Comparison of ENCODE assay signal across 8 mouse cellular contexts in genomic region chrX:37110193-37110880, GRCm38 (mm10). TPM values are rescaled to one million over a fixed set of nuclear protein-coding genes. Genes with fewer than 3 reads are reported as not detected.
A peak's percentile ranks its signal among the peaks of the same experiment; 100 is the strongest.
DNase-seq lines count a peak whose midpoint lies in the region; ATAC-seq and TF ChIP-seq lines count a peak whose summit lies in the region.

Upf3b (minus strand) TSS chrX:37110322.

- H3K9me3 ChIP-seq in G1E (replicated peaks): no peaks in the 10 kb centered on the region
- H3K9me3 ChIP-seq in forebrain, embryonic 16.5 days (ENCODE audit: control insufficient read depth, low read length): no peaks in the 10 kb centered on the region
- H3K9me3 ChIP-seq in lung, embryonic 14.5 days (ENCODE audit: low read depth, low read length): no peaks in the 10 kb centered on the region

- H3K9ac ChIP-seq in forebrain, embryonic 16.5 days (replicated peaks; ENCODE audit: low read depth, low read length): peak within 1 kb of the TSS; percentile 69
- peak within 1 kb of the TSS; percentile 61 for H3K9ac ChIP-seq in lung, embryonic 14.5 days

- ATAC-seq in G1E (ENCODE audit: extremely low read depth, insufficient number of reproducible peaks, low FRiP score, poor library complexity, severe bottlenecking): peak; percentile 91
- peak; percentile 98 for ATAC-seq in forebrain, embryonic 16.5 days
- ATAC-seq in lung, embryonic 14.5 days (ENCODE audit: insufficient read depth): peak; percentile 99

- peaks cover 4% of the 10 kb centered on the region; the same call in 1 of the 2 replicates for H3K27me3 ChIP-seq in G1E (ENCODE audit: insufficient read depth, low read length)
- H3K27me3 ChIP-seq in forebrain, embryonic 16.5 days (replicated peaks; ENCODE audit: control insufficient read depth, insufficient read depth, low read length): no peaks in the 10 kb centered on the region
- no peaks in the 10 kb centered on the region for H3K27me3 ChIP-seq in lung, embryonic 14.5 days (ENCODE audit: insufficient read depth, low read length)
- H3K27me3 ChIP-seq in thymus, adult 2 months (ENCODE audit: control insufficient read depth, insufficient read depth, low read length): no peaks in the 10 kb centered on the region

- H3K36me3 ChIP-seq in G1E (replicated peaks): peaks cover 26% of the 10 kb centered on the region
- no peaks in the 10 kb centered on the region for H3K36me3 ChIP-seq in forebrain, embryonic 16.5 days (ENCODE audit: control insufficient read depth, insufficient read depth)
- H3K36me3 ChIP-seq in lung, embryonic 14.5 days (ENCODE audit: insufficient read depth): peaks cover 4% of the 10 kb centered on the region; the same call in 1 of the 2 replicates
- H3K36me3 ChIP-seq in thymus, adult 2 months (ENCODE audit: control insufficient read depth, insufficient read depth, low read length): no peaks in the 10 kb centered on the region

- TF ChIP-seq POLR2A in olfactory bulb, adult 2 months (IDR thresholded peaks at IDR 0.05; ENCODE audit: insufficient read depth, low read depth, low read length): peak; percentile 41; the same call in 1 of the 2 replicates
- peak; percentile 38; the same call in 1 of the 2 replicates for TF ChIP-seq POLR2A in thymus, adult 2 months (IDR thresholded peaks at IDR 0.05; ENCODE audit: control insufficient read depth, extremely low read depth, insufficient read depth, low read length, poor library complexity)

- H3K4me3 ChIP-seq in G1E (ENCODE audit: low read depth, low read length): peak within 1 kb of the TSS; percentile 76
- H3K4me3 ChIP-seq in forebrain, embryonic 16.5 days (replicated peaks; ENCODE audit: low read length): peak within 1 kb of the TSS; percentile 70
- H3K4me3 ChIP-seq in layer of hippocampus, adult 2 months: peak within 1 kb of the TSS; percentile 84
- H3K4me3 ChIP-seq in lung, embryonic 14.5 days (ENCODE audit: low read depth, low read length): peak within 1 kb of the TSS; percentile 53
- peak within 1 kb of the TSS; percentile 76 for H3K4me3 ChIP-seq in olfactory bulb, adult 2 months (ENCODE audit: insufficient read depth, low read depth, low read length)
- peak within 1 kb of the TSS; percentile 98 for H3K4me3 ChIP-seq in thymus, adult 2 months (ENCODE audit: control insufficient read depth, insufficient read depth, low read length)

- peak within 1 kb of the TSS; percentile 60 for H3K4me2 ChIP-seq in forebrain, embryonic 16.5 days (ENCODE audit: low read length)
- H3K4me2 ChIP-seq in lung, embryonic 14.5 days: peak within 1 kb of the TSS; percentile 68

- TF ChIP-seq CTCF in G1E (IDR thresholded peaks at IDR 0.05; ENCODE audit: low read depth, low read length): no peak
- TF ChIP-seq CTCF in layer of hippocampus, adult 2 months (conservative IDR thresholded peaks at IDR 0.05): 0 out of 2 replicates have a peak, but pooled peaks have one; percentile 22
- no peak for TF ChIP-seq CTCF in lung, embryonic 14.5 days (IDR thresholded peaks at IDR 0.05; ENCODE audit: low read depth)
- TF ChIP-seq CTCF in olfactory bulb, adult 2 months (IDR thresholded peaks at IDR 0.05; ENCODE audit: insufficient read depth, low read depth, low read length): no peak
- TF ChIP-seq CTCF in thymus, adult 2 months (IDR thresholded peaks at IDR 0.05; ENCODE audit: borderline replicate concordance, control insufficient read depth, extremely low read depth, insufficient read depth, low read length, poor library complexity): no peak

- H3K27ac ChIP-seq in forebrain, embryonic 16.5 days (ENCODE audit: low read length): peak within 1 kb of the TSS; percentile 88
- peak within 1 kb of the TSS; percentile 82 for H3K27ac ChIP-seq in layer of hippocampus, adult 2 months
- H3K27ac ChIP-seq in lung, embryonic 14.5 days (ENCODE audit: low read depth): peak within 1 kb of the TSS; percentile 79; the same call in 1 of the 2 replicates
- H3K27ac ChIP-seq in olfactory bulb, adult 2 months (ENCODE audit: insufficient read depth, low read depth, low read length): peak within 1 kb of the TSS; percentile 90
- peak within 1 kb of the TSS; percentile 97 for H3K27ac ChIP-seq in thymus, adult 2 months (ENCODE audit: control insufficient read depth, insufficient read depth, low read length)

- 18% methylated on average over 29 of the region's 30 CpGs for WGBS in forebrain, embryonic 16.5 days
- WGBS in lung, embryonic 14.5 days: 10% methylated on average over 30 of the region's 30 CpGs
- 14% methylated on average over 30 of the region's 30 CpGs for WGBS in olfactory bulb, adult 2 months
- WGBS in thymus, adult 2 months: 2% methylated on average over 30 of the region's 30 CpGs

- peak; percentile 75 for DNase-seq in G1E (ENCODE audit: low spot score)
- peak; percentile 86 to 94 for DNase-seq in cerebellum, adult 18-20 months
- peak; percentile 82 to 86 for DNase-seq in heart, postnatal 36 days
- DNase-seq in layer of hippocampus, adult 2 months (ENCODE audit: low spot score in 2 of 2): peak; percentile 87 to 95
- DNase-seq in lung, embryonic 14.5 days: peak; percentile 97
- peak; percentile 88 for DNase-seq in thymus, adult 2 months

- intact Hi-C loops in heart, postnatal 36 days (cut with DNase I): loop anchor here (2.0 kb wide), 1 partner anchor 16 kb away; the partner anchor contains the start of gene Nkap

- H3K4me1 ChIP-seq in G1E (ENCODE audit: insufficient read depth, low read depth, low read length): peaks cover 10% of the 10 kb centered on the region
- peaks cover 3% of the 10 kb centered on the region; the same call in 1 of the 2 replicates for H3K4me1 ChIP-seq in forebrain, embryonic 16.5 days (replicated peaks; ENCODE audit: control insufficient read depth, insufficient read depth, low read length)
- H3K4me1 ChIP-seq in lung, embryonic 14.5 days (ENCODE audit: insufficient read depth): no peaks in the 10 kb centered on the region
- H3K4me1 ChIP-seq in olfactory bulb, adult 2 months (ENCODE audit: control insufficient read depth, insufficient read depth, low read length): no peaks in the 10 kb centered on the region; the same call in 1 of the 2 replicates
- peaks cover 3% of the 10 kb centered on the region for H3K4me1 ChIP-seq in thymus, adult 2 months (replicated peaks; ENCODE audit: control insufficient read depth, insufficient read depth, low read length)

RNA-seq across cellular contexts. Expression of gene Upf3b, which starts in this region (rescaled TPM):
- total RNA-seq in G1E (2014; fragmentation: Nextera tagmentation) (78.1 and 90.1 TPM in 2 replicates), G1E (2017) (30.5 and 43.4 TPM in 2 replicates)
- 5.2 and 13.3 TPM in 2 replicates for polyA plus RNA-seq in G1E (2012)
- polyA plus RNA-seq in forebrain, embryonic 16.5 days (2015; fragmentation: Nextera tagmentation; extraction: Ambion mirVana): 25.1 and 29.7 TPM in 2 replicates
- total RNA-seq in heart, postnatal 36 days (2021): 1 to 10 TPM; 7.9 to 8.0 TPM
- total RNA-seq in layer of hippocampus, adult 2 months (2021): 10 to 100 TPM; 18.9 to 20.5 TPM
- 19.0 and 19.3 TPM in 2 replicates for polyA plus RNA-seq in lung, embryonic 14.5 days (2014; fragmentation: Nextera tagmentation; extraction: Ambion mirVana)
- not detected in 2 replicates for polyA plus RNA-seq in olfactory bulb, adult 2 months (2012; ENCODE audit: insufficient read depth, insufficient read length, low replicate concordance, missing spikeins)
- polyA plus RNA-seq in thymus, adult 2 months (2012; rRNA removed): 4.8 and 5.0 TPM in 2 replicates

Comparison
In these comparisons a context has a peak if more than half of its experiments do, and no peak if none do; other contexts are left out.
1. Peak in every context shown above with its lines: DNase-seq, ATAC-seq, H3K4me3 ChIP-seq and H3K27ac ChIP-seq.